Mouse (Mus musculus) embryo, embryonic 11.5 days (tissue): Measurements from ENCODE around the gene Kif5c.
A peak's percentile ranks its signal among the peaks of the same experiment; 100 is the strongest.

ENCODE experiments used
- DNase-seq: peaks from one replicate; pipeline ENCODE4 v3.0.0-alpha.2; 2012; ENCODE audit warnings: low read depth, low spot score

Kif5c gene

DNA sequence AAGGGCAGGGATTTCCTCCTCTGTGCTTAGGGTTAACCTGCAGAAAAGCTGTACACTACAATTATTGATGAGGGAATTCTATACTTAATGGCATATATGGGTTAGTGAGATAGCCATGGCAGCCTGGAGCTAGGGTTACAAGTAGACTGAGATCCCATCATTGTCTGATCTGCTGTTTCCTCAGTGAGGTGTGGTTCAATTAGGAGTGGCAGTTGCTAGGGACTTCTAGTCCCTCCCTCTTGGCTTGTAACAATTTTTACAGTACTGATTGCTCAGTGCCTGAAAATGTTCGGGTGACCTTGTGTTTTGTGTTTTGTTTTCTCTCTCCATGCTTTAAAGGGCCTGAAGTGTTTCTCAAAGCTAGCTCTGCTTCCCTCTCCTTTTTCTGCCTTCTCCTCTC, 2.1 kb downstream of the Kif5c start:
- no peak for DNase-seq

- DNase-seq: no peak
These were observed 6.5 kb downstream of the Kif5c start for GRCm38 (mm10) chr2:49625581-49625980.

- DNase-seq: no peak
These were observed 8.5 kb downstream of the Kif5c start for GRCm38 (mm10) chr2:49627611-49628010.

- DNase-seq: no peak
These were observed 9.1 kb downstream of the Kif5c start for GRCm38 (mm10) chr2:49628094-49628705.

GRCm38 (mm10) chr2:49629181-49629580, 10.1 kb downstream of the Kif5c start:
- no peak for DNase-seq

GRCm38 (mm10) chr2:49630636-49631035, 11.5 kb downstream of the Kif5c start:
- no peak for DNase-seq

DNA sequence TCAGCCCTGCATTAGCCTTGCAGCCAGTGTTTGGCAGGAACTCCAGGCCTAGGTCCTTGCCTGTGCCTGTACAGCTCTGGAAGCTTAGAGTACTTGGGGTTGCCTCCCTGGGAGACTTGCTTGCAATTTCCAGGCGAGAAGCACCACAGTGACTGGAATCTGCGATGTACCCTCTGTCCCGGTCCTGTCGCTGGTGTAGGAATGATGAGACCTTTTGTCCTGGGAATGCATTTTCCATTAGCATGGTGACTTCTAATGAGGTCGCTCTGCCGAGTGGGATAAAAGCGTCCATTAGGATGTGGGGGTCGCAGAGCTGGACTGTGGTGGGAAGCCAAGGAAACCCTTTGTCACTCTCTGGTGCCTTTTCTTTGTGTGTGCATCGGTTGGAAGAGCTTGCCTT, 14.1 kb downstream of the Kif5c start:
- DNase-seq: no peak

GRCm38 (mm10) chr2:49642761-49643160, 23.7 kb downstream of the Kif5c start:
- DNase-seq: no peak

- no peak for DNase-seq
These were observed 24.7 kb downstream of the Kif5c start for GRCm38 (mm10) chr2:49643756-49644155.

DNA sequence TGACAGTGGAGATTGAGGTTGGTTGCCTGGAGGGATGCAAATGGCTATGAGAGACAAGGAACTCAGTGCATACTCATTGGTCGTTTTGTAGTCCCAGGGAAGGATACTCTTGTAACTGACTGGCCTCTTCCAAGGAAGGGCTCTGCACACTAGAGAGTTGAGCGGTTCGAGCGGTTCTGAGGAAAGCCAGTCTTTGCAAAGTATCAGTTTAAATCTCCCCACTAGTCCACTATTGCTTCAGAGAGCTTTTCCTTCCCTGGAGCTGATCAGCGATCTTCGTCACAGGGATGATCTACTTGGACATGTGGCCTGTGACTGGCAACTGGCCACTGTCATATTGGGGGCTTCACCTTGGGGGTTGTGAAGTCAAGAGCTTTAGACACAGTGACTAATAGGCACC, 28.5 kb downstream of the Kif5c start:
- DNase-seq: no peak

DNA sequence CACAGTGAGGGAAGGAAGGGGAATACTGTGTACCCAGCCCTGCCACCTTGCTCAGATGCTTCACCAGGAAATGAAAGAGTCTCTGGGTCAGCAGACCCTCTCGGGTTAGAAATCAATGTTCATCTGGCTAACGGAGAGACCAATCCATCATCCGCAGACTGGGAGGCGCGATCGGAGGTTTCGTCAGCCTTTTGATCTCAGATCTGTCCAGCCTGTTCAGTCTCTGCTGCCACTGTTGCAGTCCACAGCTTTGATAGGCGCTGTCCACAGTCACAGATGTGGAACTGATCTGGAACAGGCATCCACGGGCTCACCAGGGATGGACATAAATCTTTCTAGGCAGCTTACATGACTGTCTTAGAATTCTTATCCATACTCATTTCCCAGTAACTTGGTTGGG, 29.2 kb downstream of the Kif5c start:
- peak; percentile 19 for DNase-seq

GRCm38 (mm10) chr2:49648806-49649205, 29.7 kb downstream of the Kif5c start:
- no peak for DNase-seq

- no peak for DNase-seq
These were observed 30.1 kb downstream of the Kif5c start for GRCm38 (mm10) chr2:49649211-49649610.

- DNase-seq: no peak
These were observed 32.6 kb downstream of the Kif5c start for GRCm38 (mm10) chr2:49651737-49652136.

GRCm38 (mm10) chr2:49654606-49655005, 35.5 kb downstream of the Kif5c start:
- DNase-seq: no peak

DNA sequence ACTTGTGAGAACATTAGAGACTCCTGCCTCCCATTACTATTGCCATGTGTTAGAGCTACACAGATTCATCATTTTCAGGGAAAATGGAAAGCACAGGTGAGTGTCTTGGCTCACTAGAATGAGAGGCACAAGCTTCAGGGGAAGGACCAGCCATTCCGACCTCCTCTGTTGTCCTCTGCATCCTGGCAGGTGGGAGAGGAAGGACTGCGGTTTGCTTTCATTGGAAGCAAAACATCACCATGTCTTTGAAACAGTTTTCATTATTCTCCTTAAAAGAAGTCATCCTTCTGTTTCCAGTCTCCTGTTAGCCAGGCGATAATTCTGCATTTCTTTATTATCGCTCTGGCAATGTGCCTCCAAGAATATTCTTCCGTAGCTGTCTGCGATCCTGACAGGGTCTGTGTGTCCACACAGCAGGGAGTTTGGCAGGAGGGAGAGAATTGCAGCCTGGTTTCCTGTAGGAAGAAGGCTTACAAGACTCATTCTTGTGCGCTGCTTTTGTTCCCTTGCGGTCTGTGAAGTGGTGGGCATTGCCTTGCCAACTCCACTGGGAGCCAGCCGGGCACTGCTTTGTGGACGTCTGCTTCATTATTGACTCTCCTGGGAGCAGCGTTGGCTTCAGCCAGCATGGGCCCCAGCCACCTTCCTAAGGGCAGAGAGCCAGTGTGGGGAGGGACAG, 36.2 kb downstream of the Kif5c start:
- DNase-seq: no peak

GRCm38 (mm10) chr2:49655874-49656195, 36.7 kb downstream of the Kif5c start:
- no peak for DNase-seq

GRCm38 (mm10) chr2:49656988-49657387, 37.9 kb downstream of the Kif5c start:
- DNase-seq: no peak

- no peak for DNase-seq
These were observed 38.6 kb downstream of the Kif5c start for GRCm38 (mm10) chr2:49657666-49658065.

- no peak for DNase-seq
These were observed 39.9 kb downstream of the Kif5c start for GRCm38 (mm10) chr2:49658988-49659387.

- DNase-seq: no peak
These were observed 40.9 kb downstream of the Kif5c start for GRCm38 (mm10) chr2:49659964-49660363.

GRCm38 (mm10) chr2:49660375-49660923, 41.4 kb downstream of the Kif5c start:
- DNase-seq: no peak

- no peak for DNase-seq
These were observed 42.2 kb downstream of the Kif5c start for GRCm38 (mm10) chr2:49661348-49661747.
